Mouse (Mus musculus): ENCODE measurements around the gene Lipe. TPM values are rescaled to one million over a fixed set of nuclear protein-coding genes. Genes with fewer than 3 reads are reported as not detected.

Lipe gene
- polyA plus RNA-seq, 1 experiment from 2014 or later = 4.9 TPM

DNA sequence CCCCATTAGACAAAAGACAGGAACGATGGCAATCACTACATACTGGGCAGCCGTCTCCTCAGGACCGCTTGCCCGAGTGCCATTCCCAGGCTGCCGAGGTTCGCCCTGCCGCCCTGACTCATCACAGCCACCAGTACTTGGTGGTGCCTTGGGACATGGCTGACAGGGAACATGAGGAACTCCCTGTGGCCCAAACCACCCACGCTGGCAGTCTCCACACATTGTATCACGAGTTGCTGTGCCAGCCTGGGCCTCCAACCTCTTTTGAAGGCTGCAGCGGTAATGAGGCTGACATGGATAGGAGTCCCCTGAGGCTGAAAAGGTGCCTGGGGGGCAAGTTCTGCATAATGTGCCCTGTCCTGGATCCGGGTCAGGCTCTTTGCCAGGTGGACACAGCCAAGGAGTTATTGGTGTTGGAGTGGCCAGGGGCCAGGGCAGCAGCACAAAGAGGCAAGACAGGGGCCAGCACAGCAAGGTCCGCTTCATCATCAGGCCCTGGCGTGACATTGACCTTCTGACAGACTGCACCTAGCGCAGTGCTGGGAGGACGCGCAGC, 23.9 kb upstream of the Lipe start:
- WGBS = 81% methylated on average over 16 of the region's 16 CpGs
- Histone ChIP-seq H3K27ac (ENCODE audit: low read depth) (no peak overlapping the region), H3K4me1 (replicated peaks; ENCODE audit: control insufficient read depth, insufficient read depth, low read length) (no peaks in the 10 kb centered on the region), H3K9ac (ENCODE audit: low read length) (no peak overlapping the region), H3K27me3 (replicated peaks; ENCODE audit: control insufficient read depth, insufficient read depth, low read length) (no peaks in the 10 kb centered on the region), H3K4me2 (ENCODE audit: low read length) (no peak overlapping the region), H3K36me3 (ENCODE audit: control insufficient read depth, insufficient read depth, low read length) (no peaks in the 10 kb centered on the region), H3K9me3 (ENCODE audit: control insufficient read depth, low read length) (no peaks in the 10 kb centered on the region), H3K4me3 (ENCODE audit: low read depth, low read length) (no peak overlapping the region)
- no peak for ATAC-seq (replicated peaks; ENCODE audit: low FRiP score, low TSS enrichment, low read depth)
- DNase-seq (ENCODE audit: low spot score) = no peak

GRCm38 (mm10) chr7:25419943-25420342, 21.4 kb upstream of the Lipe start:
- Histone ChIP-seq H3K27ac (ENCODE audit: low read depth) (no peak overlapping the region), H3K9ac (ENCODE audit: low read length) (no peak overlapping the region), H3K27me3 (replicated peaks; ENCODE audit: control insufficient read depth, insufficient read depth, low read length) (no peaks in the 10 kb centered on the region), H3K4me3 (ENCODE audit: low read depth, low read length) (no peak overlapping the region), H3K36me3 (ENCODE audit: control insufficient read depth, insufficient read depth, low read length) (no peaks in the 10 kb centered on the region), H3K4me1 (replicated peaks; ENCODE audit: control insufficient read depth, insufficient read depth, low read length) (no peaks in the 10 kb centered on the region), H3K4me2 (ENCODE audit: low read length) (no peak overlapping the region), H3K9me3 (ENCODE audit: control insufficient read depth, low read length) (no peaks in the 10 kb centered on the region)
- 72% methylated on average over 4 of the region's 4 CpGs for WGBS
- ATAC-seq (replicated peaks; ENCODE audit: low FRiP score, low TSS enrichment, low read depth) (no peak), DNase-seq (ENCODE audit: low spot score) (no peak)

DNA sequence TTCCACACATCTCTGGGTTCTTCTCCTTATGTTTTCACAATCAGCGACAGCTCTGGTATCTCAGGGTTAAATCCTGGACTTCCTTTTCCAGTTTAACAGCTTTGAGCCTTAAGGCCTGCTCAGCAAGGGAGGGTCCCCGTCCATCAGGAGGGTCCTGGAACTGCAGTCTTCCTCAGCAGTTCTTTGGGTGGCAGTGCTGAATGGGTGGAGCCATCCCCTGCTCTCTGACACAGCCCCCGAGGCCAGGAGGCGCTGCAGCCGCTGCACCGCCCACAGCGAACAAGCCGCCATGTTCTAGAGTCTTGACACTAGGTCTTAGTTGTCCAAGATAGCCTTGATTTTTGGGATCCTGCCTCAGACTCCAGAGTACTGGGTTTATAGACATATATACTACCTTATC, 21.0 kb upstream of the Lipe start:
- Histone ChIP-seq H3K9ac (ENCODE audit: low read length) (no peak overlapping the region), H3K36me3 (ENCODE audit: control insufficient read depth, insufficient read depth, low read length) (no peaks in the 10 kb centered on the region), H3K4me2 (ENCODE audit: low read length) (no peak overlapping the region), H3K9me3 (ENCODE audit: control insufficient read depth, low read length) (no peaks in the 10 kb centered on the region), H3K4me3 (ENCODE audit: low read depth, low read length) (no peak overlapping the region), H3K4me1 (replicated peaks; ENCODE audit: control insufficient read depth, insufficient read depth, low read length) (no peaks in the 10 kb centered on the region), H3K27me3 (replicated peaks; ENCODE audit: control insufficient read depth, insufficient read depth, low read length) (no peaks in the 10 kb centered on the region), H3K27ac (ENCODE audit: low read depth) (no peak overlapping the region)
- WGBS = 80% methylated on average over 8 of the region's 8 CpGs
- no peak for ATAC-seq (replicated peaks; ENCODE audit: low FRiP score, low TSS enrichment, low read depth)
- DNase-seq (ENCODE audit: low spot score) = no peak

GRCm38 (mm10) chr7:25417597-25417996, 19.1 kb upstream of the Lipe start:
- WGBS = 85% methylated on average over 1 of the region's 1 CpGs
- DNase-seq (ENCODE audit: low spot score) = no peak
- H3K4me2 ChIP-seq (ENCODE audit: low read length) = no peak overlapping the region

GRCm38 (mm10) chr7:25412833-25413441, 14.4 kb upstream of the Lipe start, which contains the start of gene Cxcl17:
TSS of gene Cxcl17 (minus strand) at chr7:25412886.
- DNase-seq (ENCODE audit: low spot score) (no peak), ATAC-seq (replicated peaks; ENCODE audit: low FRiP score, low TSS enrichment, low read depth) (no peak)
- Histone ChIP-seq H3K9ac (ENCODE audit: low read length) (no peak within 1 kb of the TSS), H3K4me3 (ENCODE audit: low read depth, low read length) (no peak within 1 kb of the TSS), H3K27ac (ENCODE audit: low read depth) (no peak within 1 kb of the TSS), H3K27me3 (replicated peaks; ENCODE audit: control insufficient read depth, insufficient read depth, low read length) (no peaks in the 10 kb centered on the region), H3K9me3 (ENCODE audit: control insufficient read depth, low read length) (no peaks in the 10 kb centered on the region), H3K4me1 (replicated peaks; ENCODE audit: control insufficient read depth, insufficient read depth, low read length) (no peaks in the 10 kb centered on the region), H3K36me3 (ENCODE audit: control insufficient read depth, insufficient read depth, low read length) (no peaks in the 10 kb centered on the region), H3K4me2 (ENCODE audit: low read length) (no peak within 1 kb of the TSS)
- WGBS = 57% methylated on average over 7 of the region's 7 CpGs

More at GRCm38 (mm10) chr7:25417597-25417996, 19.1 kb upstream of the Lipe start:
- no peak overlapping the region for H3K9ac ChIP-seq (ENCODE audit: low read length)
- no peaks in the 10 kb centered on the region for H3K9me3 ChIP-seq (ENCODE audit: control insufficient read depth, low read length)
- H3K27me3 ChIP-seq (replicated peaks; ENCODE audit: control insufficient read depth, insufficient read depth, low read length) = no peaks in the 10 kb centered on the region
- H3K27ac ChIP-seq (ENCODE audit: low read depth) = no peak overlapping the region
- H3K36me3 ChIP-seq (ENCODE audit: control insufficient read depth, insufficient read depth, low read length) = no peaks in the 10 kb centered on the region
- no peaks in the 10 kb centered on the region for H3K4me1 ChIP-seq (replicated peaks; ENCODE audit: control insufficient read depth, insufficient read depth, low read length)
- ATAC-seq (replicated peaks; ENCODE audit: low FRiP score, low TSS enrichment, low read depth) = no peak
- no peak overlapping the region for H3K4me3 ChIP-seq (ENCODE audit: low read depth, low read length)

DNA sequence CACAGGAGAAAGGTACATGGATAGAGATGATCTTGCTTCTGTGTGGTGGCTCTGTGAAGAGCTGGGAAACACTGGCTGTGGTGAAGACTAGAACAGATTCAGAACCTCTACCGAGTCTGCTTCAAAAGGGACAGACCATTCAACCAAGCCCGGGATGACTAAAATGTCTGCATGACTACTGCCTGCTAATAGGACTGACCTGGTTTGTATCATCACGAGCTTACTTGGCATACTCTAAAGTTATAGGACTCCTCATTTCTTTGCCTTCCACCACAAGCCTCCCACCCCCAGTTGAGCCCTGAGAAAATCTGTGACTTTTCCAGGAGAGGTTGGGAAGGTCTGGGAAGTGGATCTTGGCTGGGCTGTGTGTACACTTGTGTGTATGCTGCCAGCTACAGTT, 13.4 kb upstream of the Lipe start:
- no peak overlapping the region for H3K27ac ChIP-seq (ENCODE audit: low read depth)
- H3K9me3 ChIP-seq (ENCODE audit: control insufficient read depth, low read length) = no peaks in the 10 kb centered on the region
- H3K4me3 ChIP-seq (ENCODE audit: low read depth, low read length) = no peak overlapping the region
- ATAC-seq (replicated peaks; ENCODE audit: low FRiP score, low TSS enrichment, low read depth) (no peak), DNase-seq (ENCODE audit: low spot score) (no peak)
- H3K4me1 ChIP-seq (replicated peaks; ENCODE audit: control insufficient read depth, insufficient read depth, low read length) = no peaks in the 10 kb centered on the region
- H3K27me3 ChIP-seq (replicated peaks; ENCODE audit: control insufficient read depth, insufficient read depth, low read length) = no peaks in the 10 kb centered on the region
- no peak overlapping the region for H3K9ac ChIP-seq (ENCODE audit: low read length)
- H3K36me3 ChIP-seq (ENCODE audit: control insufficient read depth, insufficient read depth, low read length) = no peaks in the 10 kb centered on the region
- H3K4me2 ChIP-seq (ENCODE audit: low read length) = no peak overlapping the region
- WGBS = 75% methylated on average over 3 of the region's 3 CpGs

- 88% methylated on average over 1 of the region's 1 CpGs for WGBS
- ATAC-seq (replicated peaks; ENCODE audit: low FRiP score, low TSS enrichment, low read depth) (no peak), DNase-seq (ENCODE audit: low spot score) (no peak)
- no peak overlapping the region for H3K4me2 ChIP-seq (ENCODE audit: low read length)
- H3K9me3 ChIP-seq (ENCODE audit: control insufficient read depth, low read length) = no peaks in the 10 kb centered on the region
- no peak overlapping the region for H3K27ac ChIP-seq (ENCODE audit: low read depth)
- no peaks in the 10 kb centered on the region for H3K4me1 ChIP-seq (replicated peaks; ENCODE audit: control insufficient read depth, insufficient read depth, low read length)
- no peaks in the 10 kb centered on the region for H3K36me3 ChIP-seq (ENCODE audit: control insufficient read depth, insufficient read depth, low read length)
- no peaks in the 10 kb centered on the region for H3K27me3 ChIP-seq (replicated peaks; ENCODE audit: control insufficient read depth, insufficient read depth, low read length)
- no peak overlapping the region for H3K9ac ChIP-seq (ENCODE audit: low read length)
- H3K4me3 ChIP-seq (ENCODE audit: low read depth, low read length) = no peak overlapping the region
Observed at GRCm38 (mm10) chr7:25410969-25411615, 12.6 kb upstream of the Lipe start.

DNA sequence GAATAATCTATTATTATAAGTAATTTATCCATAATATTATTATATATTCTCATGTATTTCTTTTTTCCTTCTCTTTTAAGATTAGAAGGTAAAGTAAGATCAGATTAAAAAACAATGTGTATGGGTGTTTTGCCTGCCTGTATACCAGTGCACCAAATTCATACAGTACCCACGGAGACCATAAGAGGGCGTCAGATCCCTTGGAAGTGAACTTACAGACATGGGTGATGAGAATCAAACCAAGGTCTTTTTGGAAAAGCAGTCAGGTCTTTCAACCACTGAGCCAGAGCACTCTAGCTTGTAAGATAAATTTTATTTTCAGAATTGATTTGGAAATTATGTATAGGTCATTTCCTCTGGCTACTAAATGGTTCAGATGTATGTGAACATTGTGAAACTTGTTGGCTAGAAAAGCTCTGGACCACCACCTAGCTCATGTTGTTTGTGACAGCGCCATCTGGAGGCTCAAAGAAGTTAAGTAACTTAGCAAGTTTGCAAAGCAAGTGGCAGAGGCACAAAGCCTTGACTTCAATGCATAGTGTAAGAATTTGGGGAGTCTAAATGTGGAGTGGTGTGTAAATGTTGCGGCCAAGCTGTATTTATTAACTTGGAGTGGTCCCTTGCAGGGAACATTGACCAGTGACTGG, 10.7 kb upstream of the Lipe start:
- DNase-seq (ENCODE audit: low spot score) = no peak
- ATAC-seq (replicated peaks; ENCODE audit: low FRiP score, low TSS enrichment, low read depth) = no peak
- WGBS = 48% methylated on average over 4 of the region's 4 CpGs

More for the DNA sequence above, 10.7 kb upstream of the Lipe start:
- no peaks in the 10 kb centered on the region for H3K27me3 ChIP-seq (replicated peaks; ENCODE audit: control insufficient read depth, insufficient read depth, low read length)
- H3K4me2 ChIP-seq (ENCODE audit: low read length) = no peak overlapping the region
- H3K27ac ChIP-seq (ENCODE audit: low read depth) = no peak overlapping the region
- no peak overlapping the region for H3K9ac ChIP-seq (ENCODE audit: low read length)
- no peaks in the 10 kb centered on the region for H3K9me3 ChIP-seq (ENCODE audit: control insufficient read depth, low read length)
- no peaks in the 10 kb centered on the region for H3K36me3 ChIP-seq (ENCODE audit: control insufficient read depth, insufficient read depth, low read length)
- no peaks in the 10 kb centered on the region for H3K4me1 ChIP-seq (replicated peaks; ENCODE audit: control insufficient read depth, insufficient read depth, low read length)
- no peak overlapping the region for H3K4me3 ChIP-seq (ENCODE audit: low read depth, low read length)

Measured in intestine, embryonic 14.5 days (tissue).